Mouse (Mus musculus) spleen, embryonic (tissue): ENCODE data around the gene Ncam1.

Experiments
- CTCF ChIA-PET: fragments of 350-600 bp; sonication (Branson Sonifier 250); formaldehyde crosslinking; loops from one replicate; lab custom pipeline; 2022; lab: Charles Lee

Gene Ncam1

DNA sequence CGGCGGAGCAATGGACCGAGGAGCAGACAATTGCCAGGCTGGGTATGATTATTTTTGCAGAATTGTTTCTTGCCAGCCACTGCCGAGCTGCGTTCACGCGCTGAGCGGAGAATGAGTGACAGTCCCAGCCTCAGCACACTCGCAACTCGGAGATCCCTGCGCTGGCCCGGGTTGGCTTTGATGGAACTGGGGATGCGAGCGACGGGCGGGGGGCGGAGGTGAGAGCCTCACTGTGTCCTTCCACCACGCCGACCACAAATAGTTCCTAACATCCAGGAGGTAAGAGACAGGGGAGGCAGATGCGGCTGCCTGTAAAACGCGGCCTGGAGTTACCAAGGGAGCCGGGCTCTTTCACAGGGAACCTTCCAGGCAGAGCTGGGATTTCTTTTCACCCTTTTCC lies at the start of gene Ncam1:
Ncam1 (minus strand) TSS at position 120 of the 400 bp plus-strand sequence.
- CTCF ChIA-PET = no interaction called here

DNA sequence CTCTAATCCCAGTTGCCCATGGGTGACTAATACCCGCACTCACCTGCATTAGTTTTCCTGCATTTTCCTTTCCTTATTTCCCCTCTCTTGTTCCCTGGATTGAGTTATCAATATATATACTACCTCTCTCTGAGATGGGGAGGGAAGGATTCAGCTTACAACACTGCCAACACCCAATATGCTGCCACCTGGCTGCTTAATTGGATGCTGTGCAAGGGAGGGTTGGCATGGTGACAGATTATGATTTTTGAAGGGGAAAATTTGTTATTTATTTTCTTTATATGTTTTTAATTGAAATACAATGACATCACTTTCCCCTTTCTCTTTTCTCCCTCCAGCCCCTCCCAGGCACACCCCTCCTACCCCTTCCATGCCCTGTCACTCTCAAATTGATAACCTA lies 35.3 kb upstream of the Ncam1 start:
- CTCF ChIA-PET = no interaction called here

DNA sequence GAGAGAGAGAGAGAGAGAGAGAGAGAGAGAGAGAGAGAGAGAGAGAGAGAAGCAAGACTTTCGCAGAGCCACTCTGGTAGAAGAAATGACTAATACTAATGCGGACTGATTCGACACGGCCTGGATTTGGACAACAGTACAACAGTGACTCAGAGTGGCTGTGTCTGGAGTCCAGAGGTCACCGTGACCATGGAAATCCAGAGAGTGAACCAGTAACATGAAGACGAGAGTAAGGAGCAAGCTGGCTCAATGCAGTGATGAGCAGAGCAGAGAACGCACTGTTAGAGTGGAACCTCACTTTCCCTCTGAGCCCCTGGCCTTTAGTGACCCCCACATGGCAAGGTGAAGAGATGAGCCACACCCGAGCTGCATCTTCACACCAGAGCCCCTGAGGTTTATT lies 28.9 kb upstream of the Ncam1 start:
- CTCF ChIA-PET = no interaction called here

DNA sequence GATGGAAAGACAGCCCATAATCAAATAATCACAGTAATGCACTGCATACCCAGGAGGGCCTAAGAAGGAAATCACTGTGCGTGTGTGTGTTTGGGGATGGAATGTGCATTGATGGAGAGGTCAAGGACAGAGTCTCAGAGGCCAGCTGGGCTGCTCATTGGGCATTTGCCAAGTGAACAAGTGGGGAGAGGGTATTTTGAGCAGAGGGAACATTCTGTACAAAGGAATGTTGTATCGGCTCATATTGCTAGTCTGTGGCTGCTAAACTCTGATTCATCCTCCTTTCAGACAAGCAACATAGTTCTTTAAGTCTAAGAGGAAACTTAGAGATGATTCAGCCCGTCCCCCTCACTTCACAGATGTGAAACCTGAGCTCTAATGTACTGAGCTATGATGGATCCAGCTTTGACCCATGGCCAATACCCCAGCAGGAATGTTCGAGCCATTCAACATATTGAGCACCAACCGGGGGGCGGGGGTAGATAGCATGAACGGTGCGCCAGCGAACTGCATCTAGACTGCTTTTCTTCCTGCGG lies 17.5 kb upstream of the Ncam1 start:
- CTCF ChIA-PET = no interaction called here

DNA sequence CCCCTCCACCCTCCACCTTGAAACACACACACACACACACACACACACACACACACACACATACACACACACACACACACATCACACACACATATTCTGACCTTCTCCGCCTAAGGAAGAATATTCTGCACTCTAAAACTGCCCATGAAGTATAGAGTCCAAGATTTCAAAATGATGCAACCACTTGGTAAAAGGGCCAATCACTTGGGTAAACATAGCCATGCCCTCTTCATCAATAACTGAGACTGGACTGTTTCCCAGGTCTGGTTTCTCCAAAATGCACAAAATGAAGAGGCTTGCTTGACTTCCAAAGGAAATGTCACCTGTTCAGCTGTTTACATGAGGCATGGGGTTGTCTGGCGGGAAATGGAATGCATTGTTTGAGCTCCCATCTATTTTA lies 15.7 kb upstream of the Ncam1 start:
- CTCF ChIA-PET = no interaction called here

DNA sequence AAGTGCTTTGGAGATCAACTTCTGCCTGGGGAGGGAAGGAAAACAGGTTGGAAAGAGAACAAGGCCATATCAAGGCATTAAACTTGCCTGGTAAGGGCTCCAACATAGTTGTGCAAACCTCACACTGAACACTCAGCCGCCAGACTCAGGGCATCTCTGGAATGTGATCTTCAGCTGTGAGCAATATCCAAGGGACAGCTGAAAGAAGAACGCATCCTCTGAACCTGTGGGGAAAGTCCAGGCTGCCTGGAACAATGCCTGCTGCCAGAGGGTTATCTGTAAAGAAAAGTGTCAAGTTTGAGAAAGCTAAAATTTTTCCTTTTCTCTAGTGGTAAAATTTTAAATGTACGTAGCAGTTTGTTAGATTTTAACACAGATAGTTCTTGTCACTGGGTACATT lies 4.5 kb upstream of the Ncam1 start:
- CTCF ChIA-PET = no interaction called here

DNA sequence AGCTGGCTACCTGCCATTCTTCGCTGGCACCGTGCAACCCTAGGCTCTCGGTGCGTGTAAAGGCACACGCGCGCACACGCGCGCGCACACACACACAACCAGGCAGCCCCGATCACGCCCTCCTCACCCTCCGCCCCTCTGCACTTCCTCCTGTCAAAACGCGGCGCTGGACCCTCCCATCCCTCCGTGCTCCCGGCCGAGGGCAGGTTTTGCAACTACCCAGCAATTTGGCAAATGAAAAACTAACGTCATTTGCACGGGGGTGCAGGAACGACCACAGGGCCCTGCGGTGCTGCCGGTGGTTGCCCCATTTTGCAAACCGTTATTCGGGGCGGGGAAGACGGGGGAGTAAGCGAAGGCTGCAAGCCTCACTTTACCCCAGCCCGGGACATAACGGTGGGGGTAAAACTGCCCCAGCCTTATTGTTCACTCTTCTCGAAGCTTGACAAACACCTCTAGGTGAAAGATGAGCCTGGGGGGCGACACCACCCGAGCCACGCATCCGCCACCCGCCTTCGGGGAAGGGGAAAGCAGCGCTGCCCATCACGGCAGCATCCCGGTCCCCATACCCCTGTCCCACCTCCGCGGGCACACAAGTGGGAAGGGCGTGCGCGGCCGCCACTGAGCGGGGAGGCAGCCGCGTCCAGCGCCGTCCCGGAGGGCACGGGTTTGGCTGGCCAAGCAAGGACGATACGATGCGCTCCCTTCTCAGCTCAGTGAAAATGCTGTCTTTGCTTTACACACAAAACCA lies 729 bp downstream of the Ncam1 start:
- CTCF ChIA-PET = no interaction called here

DNA sequence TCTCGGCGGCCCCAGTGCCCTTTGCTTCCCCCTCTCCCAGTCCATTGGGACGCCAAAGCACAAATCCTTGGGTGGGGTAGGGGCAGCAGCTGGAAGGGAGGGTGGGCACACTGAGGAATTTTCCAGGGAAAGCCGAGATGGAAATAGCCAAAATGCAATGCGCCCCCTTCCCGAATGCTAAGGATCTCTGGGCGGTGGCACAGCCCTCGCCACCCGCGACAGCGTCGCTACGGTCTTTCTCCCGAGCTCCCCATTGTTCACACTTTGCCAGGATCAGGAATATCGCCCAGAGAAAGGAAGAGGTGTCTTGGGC lies 1.3 kb downstream of the Ncam1 start:
- CTCF ChIA-PET = no interaction called here

DNA sequence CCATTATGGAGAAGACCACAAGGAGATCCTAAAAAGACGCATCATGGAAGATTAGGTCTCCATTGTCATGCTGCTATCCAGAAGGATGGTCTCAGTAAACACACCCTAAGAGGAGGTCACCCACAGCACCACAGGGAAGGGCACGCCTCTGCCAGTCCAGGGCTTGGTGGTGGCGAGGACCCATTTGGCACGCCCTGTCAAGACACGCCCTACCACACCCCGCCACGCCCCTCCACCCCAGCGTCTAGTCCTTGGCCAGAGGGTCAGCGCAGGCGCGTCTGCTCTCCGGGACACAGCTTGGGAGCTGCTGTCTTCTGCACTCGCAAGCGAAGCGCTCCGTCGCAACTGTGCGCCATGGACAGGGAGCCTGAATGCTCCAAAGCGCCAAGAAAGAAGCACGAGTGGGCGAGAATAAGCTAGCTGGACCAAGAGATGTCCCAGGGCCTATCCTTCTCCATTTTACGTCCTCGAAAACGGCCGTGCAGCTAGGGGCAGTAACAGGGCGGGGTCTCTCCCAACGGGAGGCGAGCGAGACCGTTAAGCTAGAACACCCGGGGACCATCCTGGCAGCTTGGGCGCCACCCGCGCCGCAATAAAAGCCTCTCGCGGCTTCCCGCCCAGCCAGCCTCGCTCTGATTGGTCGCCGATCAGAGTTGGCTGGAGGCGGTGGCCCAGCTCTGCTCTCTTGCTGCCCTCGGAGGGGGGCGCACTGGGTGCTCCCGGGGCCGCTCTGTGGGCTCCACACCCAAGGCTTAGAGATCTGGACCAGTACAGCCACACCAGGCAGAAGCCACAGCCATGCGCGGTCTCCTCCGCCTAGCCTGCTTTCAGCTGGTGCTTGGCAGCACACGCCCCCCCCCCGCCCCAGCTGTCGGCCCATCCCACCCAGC lies 1.9 kb downstream of the Ncam1 start:
- CTCF ChIA-PET = interaction anchor here (0.7 kb wide), 1 partner anchor 121 kb away, joined by 5 read pairs; no protein-coding TSS in a partner anchor

DNA sequence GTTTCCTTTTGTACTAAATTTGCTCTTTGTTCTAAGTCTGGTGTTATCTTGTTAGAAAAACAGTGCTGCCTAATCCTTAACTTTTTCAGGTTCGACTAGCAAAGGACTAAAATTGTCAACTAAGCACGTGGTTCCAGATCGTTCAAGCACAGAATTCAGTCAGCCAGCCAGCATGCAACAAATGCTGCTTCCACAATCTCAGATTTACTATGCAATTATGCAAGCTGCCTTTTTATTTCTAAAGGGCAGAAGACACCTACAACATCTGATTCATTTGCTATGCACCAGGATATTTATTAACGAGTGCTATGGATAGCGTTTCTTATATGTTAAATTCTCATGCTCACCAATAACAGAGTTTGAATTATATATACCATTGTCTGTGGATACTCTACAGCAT lies 2.8 kb downstream of the Ncam1 start:
- CTCF ChIA-PET = no interaction called here

DNA sequence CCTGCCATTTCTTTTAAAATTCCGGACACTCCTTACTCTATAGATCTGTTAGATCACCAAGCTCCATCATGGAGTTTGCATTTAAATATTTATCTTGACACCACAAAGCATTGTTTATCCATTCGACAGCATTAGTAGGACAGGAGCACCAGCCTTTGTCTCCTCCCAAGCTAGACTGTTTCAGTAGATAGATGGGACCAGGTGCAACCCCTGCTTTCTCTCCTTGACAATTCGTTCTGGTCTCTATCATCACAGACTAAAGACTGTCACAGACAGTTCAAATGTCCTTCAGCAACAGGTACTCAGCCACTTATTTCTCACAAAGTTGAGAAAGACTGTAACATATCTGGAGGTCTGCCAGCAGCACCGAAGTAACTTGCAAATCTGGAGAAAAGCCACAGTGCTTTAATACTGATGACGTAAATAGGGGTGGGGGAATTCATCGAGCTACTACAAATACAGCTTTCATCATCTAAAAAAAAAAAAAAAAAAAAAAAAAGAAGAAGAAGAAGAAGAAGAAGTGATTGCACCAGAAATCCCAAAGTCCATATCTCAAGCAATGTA lies 4.7 kb downstream of the Ncam1 start:
- CTCF ChIA-PET = no interaction called here

DNA sequence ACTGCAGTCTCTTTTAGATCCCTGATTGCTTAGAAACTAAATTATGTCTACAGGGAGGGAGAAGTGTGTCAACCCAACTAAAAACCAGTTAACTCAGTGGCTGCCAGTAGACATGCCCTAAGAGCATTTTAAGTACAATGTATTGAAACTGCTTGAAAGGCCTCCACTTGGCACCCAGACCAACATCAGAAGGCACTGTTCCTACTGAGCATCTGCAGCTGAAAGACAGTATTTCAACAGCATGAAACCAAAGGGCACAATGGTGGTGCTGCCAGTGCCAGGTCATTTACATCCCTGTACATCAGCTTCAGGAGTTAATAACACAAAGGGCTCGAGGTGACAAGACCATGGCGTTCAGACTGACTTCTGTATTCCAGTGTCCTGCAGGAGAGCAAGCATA lies 5.5 kb downstream of the Ncam1 start:
- CTCF ChIA-PET = no interaction called here

DNA sequence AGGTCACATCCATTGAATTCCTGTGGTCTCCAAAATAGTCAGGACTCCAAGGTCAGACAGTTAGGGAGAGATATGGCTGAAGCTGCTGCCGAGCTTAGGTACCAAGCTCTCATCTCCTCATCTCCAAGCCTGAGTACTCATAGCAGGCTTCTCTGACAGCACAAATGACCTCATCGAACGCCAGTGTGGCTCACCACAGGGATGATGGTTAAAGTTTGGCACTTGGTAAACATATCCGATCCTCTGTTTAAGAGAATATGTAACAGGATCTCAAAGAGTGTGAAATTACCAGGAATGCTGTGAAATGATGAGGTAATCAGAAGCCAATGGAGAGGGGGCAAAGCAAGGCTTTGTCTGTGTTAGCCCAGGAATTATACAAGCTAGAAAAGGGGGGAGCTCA lies 6.1 kb downstream of the Ncam1 start:
- CTCF ChIA-PET = no interaction called here

DNA sequence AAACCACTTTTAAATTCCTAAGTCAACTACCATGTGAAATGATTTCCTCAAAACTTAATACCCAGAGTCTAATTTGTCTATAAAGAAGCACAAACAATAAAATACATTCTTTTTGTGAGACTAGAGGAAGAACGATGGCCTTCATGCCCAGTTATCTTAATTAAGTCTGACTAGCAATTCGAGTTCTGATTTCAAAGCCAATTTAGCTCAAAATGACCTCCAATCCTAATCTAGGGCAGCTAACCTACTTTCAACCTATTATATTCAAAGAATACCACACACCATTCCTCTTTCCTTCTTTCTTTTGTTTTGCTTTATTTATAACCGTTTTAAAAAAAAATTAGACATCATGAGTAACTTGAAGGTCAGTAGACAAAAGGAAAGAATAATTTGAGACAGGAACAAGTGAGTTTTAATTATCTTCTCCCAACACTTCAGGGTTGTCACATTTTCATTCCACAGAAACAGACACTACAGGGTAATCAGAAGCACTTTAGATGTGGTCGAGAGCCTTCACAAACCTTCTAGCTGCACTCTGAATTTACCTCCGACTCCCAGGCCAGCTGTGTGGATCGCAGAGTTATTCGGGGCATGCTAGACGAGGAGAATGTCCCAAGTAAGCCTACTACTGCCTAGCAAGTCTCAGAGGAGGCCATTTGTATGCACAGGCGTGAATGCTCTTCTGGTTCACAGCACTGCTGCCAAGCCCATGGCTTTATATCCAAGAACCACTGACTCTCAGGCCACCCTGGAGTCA lies 17.5 kb downstream of the Ncam1 start:
- CTCF ChIA-PET = no interaction called here

DNA sequence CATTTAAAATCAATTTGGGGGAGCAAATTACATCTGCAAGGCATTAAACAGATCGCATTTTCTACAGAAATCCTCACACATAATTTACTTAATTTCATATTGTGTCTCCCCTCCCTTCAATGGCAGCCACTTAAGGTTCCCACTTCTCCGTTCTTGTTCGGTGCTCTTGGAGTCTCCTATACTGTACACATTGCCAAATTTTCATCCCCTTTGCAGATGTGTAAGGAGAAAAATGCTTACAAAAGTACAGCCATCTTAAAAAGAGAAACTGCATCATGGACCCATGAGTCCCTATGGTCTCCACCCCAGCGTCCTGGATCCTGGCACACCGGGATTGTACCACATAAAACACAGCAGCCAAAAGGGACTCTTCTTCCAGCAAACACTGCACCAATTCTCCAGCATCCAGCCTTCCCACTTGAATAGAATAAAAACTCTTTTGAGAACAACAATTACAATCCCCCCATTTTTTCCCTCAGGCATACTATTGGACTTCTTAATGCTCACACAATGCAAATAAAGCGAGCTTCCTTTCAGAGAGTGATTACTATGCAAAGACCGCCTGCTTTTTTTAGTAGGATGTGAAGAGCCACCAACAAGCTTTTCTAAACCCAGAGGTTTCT lies 21.6 kb downstream of the Ncam1 start:
- CTCF ChIA-PET = no interaction called here

DNA sequence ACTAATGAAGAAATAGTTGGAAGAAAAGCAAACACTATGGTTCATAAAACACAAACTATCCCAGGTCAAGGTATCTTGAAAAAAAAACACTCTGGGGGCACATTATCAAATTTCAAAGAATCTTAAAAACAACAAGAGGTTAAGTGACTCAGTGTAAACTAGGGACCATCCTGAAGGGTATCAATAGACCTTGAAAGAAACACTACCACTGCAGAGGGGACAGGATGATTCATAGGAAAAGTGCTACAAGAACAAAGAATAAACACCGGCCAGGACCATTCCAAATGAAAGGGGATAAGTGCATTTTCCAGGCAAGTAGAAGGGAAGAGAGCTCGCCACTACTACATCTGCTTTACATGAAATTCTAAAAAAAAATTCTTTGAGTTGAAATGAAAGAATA lies 32.1 kb downstream of the Ncam1 start:
- CTCF ChIA-PET = no interaction called here

DNA sequence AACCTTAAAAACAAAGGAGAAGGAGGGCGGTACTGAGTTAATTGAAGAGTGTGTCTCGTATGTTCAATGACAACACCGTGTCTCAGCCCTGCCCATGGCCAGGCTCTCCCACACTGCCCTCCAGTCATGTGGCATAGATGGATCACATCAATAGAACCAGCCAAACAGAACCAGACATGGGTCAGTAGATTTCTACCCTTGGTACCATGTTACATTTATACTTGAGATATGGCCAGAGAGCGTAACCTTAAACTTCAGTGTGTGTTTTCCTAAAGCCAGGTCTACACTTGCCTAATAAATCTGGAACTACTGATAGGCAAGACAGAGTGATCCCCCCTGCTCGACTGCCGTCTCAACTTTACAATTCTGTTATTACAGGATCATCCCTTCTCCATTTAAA lies 38.2 kb downstream of the Ncam1 start:
- CTCF ChIA-PET = no interaction called here

DNA sequence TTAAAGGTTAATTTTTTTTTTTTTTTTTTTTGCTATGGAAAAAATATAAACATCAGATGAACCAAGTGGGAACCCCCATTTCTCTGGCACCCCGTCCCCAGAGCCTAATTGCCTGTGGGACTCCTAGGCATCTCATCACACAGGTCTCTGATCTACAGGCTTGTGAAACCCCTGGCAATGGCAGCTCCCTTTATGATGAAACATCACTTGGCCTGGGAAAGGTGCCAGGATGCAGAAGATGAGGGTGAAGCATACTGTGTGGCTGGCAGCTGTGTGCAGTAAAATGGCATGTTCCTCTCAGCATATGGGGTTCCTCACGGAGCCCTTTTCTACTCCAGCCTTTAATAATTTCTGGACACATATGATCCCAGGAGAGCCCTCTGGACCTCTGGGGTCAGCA lies 40.3 kb downstream of the Ncam1 start:
- CTCF ChIA-PET = interaction anchor here (0.6 kb wide), 1 partner anchor 31 kb away, joined by 4 read pairs; no protein-coding TSS in a partner anchor

DNA sequence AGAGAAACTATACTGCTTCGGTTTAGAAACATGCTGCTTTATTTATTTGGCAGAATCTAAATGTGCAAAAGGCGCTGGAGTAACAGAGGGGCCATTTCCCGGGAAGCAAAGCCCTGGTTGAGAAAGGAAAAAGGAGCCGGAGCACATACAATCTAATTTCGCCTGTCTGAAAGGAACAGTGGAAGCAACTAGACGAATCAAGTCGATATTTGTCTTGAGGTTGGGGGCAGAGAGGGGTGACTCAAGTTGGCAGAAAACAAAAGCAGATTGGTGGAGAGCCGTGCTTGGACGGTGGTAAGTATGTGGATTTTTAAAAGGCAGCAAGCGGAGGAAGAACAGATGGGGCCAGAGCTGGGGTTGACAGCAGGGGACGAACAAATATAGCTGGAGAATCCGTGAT lies 40.7 kb downstream of the Ncam1 start:
- CTCF ChIA-PET = interaction anchor here (0.6 kb wide), 1 partner anchor 31 kb away, joined by 4 read pairs; no protein-coding TSS in a partner anchor

DNA sequence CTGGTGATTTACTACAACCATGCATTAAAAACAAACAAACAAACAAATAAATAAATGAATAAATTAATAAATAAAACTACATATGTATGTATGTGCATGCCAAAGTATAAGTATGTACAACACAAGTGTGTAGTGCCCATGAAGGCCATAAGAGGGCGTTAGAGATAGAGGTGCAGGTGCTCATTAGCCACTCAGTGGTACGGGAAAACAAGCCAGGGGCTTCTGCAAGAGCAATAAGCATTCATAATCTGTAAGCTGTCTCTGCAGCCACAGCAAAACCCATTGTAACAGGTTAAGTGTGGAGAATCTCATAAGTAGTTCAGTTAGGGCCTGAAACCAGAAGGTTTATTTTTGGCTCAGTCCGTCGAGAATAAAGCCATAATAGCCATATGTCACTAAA lies 41.1 kb downstream of the Ncam1 start:
- CTCF ChIA-PET = no interaction called here

DNA sequence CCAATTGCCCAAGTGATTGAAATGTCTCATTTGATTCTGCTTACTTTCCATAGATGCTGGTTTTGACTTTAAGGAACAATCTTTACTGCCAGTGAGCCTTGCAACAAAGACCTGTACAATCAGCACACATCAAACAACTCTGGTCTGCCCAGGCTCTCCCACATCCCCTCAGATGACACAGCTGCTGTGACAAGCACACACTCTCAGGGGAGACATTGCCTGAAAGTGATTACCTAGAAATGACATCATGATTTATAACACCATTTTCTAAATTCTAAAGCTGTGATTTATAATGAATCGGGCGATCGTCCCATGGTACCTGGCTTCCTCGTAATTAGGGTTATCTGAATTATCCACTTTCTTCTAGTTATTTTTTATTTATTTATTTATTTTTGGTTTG lies 42.0 kb downstream of the Ncam1 start:
- CTCF ChIA-PET = no interaction called here
